1 mouse cellular context compared by ENCODE assay signal in the genomic region with DNA sequence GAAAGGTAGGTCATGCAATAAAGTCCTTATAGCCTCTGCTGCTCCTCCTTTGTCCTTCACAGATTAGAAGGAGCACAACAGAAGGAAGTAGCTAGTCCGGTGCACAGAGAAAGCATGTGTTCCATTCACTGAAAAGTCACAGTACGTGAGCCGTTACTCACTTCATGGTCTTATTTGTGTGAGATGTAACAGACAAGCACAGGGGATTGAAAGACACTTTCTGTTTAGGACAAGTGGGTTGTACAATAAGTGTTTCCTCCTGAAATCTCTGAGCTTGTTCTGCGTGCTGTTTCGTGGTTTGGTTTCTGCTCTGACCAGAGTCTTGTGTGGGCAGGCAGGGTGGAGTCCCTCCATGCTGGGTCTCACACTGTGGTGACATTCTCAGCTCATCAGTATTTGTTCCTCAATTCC.
TF ChIP-seq lines count a peak whose summit lies in the region.

No protein-coding gene starts in this region.

TF ChIP-seq in CH12.LX, 34 proteins besides CTCF, POLR2A, EP300 and RAD21 (continued from another document):
- TF ChIP-seq NELFE (IDR thresholded peaks at IDR 0.05; ENCODE audit: low read depth, low read length) (peak; percentile 65; the same call in 1 of the 2 replicates), TCF12 (IDR thresholded peaks at IDR 0.05; ENCODE audit: low read depth, low read length) (peak; percentile 94), USF2 (conservative IDR thresholded peaks at IDR 0.05; ENCODE audit: low read depth, low read length) (no peak), GABPA (IDR thresholded peaks at IDR 0.05; ENCODE audit: insufficient replicate concordance, low read depth, low read length) (no peak)
